Mouse (Mus musculus) adrenal gland (tissue): ENCODE results near the gene Clec4d.

ENCODE experiments used
- intact Hi-C: fragments of 180-260 bp; cut with DNase I; formaldehyde crosslinking; loops from one replicate; pipeline ENCODE4 v1.15.1; 2025

The Clec4d gene

GRCm38 (mm10) chr6:123308033-123308432, 46.1 kb downstream of the Clec4d start, which contains the start of gene Vmn2r19:
Gene Vmn2r19, plus strand, starts transcription at chr6:123308333.
- intact Hi-C loops = no loop called here
